Mouse (Mus musculus): ENCODE measurements at regions not wholly inside any gene's neighbourhood (a gene's known extent, or its start where the extent isn't known, plus 50 kb on each side); places are given as distances from the start of the nearest gene placed in this dataset.

DNA sequence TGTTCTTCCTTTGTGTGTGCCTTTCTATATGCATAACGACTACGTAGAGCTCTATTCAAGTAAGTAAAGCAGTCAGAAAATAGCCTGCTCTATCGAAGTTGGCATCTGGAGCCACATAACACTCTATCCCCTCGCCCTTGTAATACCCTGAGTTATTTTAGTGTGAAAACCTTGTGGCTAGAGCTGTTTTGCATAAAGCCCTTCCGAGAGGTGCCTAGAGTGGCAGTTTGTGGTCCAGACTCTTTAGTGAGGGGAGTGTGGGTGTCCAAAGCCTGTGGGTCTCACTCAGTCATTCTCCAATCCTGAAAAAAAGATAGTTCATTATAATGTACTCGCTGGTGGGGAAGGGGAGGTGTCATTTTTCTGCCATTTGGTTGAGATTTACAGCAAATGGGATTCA lies 855.2 kb upstream of the Car8 start:
- 38% methylated on average over 6 of the region's 6 CpGs for WGBS
- Histone ChIP-seq H3K9ac (replicated peaks; ENCODE audit: low read length) (no peak overlapping the region), H3K36me3 (ENCODE audit: control insufficient read depth, insufficient read depth, low read length) (no peaks in the 10 kb centered on the region), H3K4me3 (replicated peaks; ENCODE audit: low read depth, low read length) (no peak overlapping the region), H3K9me3 (ENCODE audit: control insufficient read depth, low read length) (no peaks in the 10 kb centered on the region), H3K27me3 (ENCODE audit: control insufficient read depth, insufficient read depth, low read length) (no peaks in the 10 kb centered on the region), H3K27ac (replicated peaks; ENCODE audit: low read depth, low read length) (no peak overlapping the region), H3K4me1 (ENCODE audit: control insufficient read depth, insufficient read depth, low read length) (peaks cover 18% of the 10 kb centered on the region; the same call in 1 of the 2 replicates), H3K4me2 (ENCODE audit: low read length) (no peak overlapping the region)
- no peak; the same call in 1 of the 2 replicates for ATAC-seq (ENCODE audit: low FRiP score, low TSS enrichment)
- no peak for DNase-seq

DNA sequence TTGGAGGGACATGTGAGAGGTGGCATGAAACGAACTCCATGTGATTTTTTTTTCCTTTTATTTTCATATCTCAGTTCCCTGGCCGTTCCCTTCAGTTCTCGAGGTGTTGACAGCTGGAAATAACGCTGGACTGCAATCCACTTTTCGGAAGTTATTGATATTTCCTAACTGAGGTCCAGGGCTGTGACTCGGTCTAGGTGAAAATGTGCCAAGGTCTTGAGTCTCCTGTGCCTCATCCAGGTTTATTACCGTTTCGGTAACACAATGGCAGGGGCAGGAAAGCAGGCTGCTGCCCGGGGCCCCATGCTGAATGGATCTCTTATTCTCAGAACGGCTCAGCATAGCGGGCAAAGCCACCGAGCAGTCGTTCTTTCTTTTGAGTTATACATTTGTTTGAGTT lies 844.7 kb upstream of the Car8 start:
- H3K9ac ChIP-seq (replicated peaks; ENCODE audit: low read length) = no peak overlapping the region
- 72% methylated on average over 13 of the region's 13 CpGs for WGBS
- no peak for DNase-seq
- H3K4me2 ChIP-seq (ENCODE audit: low read length) = no peak overlapping the region
- ATAC-seq (ENCODE audit: low FRiP score, low TSS enrichment) = no peak
- no peaks in the 10 kb centered on the region for H3K27me3 ChIP-seq (ENCODE audit: control insufficient read depth, insufficient read depth, low read length)
- no peak overlapping the region for H3K4me3 ChIP-seq (replicated peaks; ENCODE audit: low read depth, low read length)
- H3K36me3 ChIP-seq (ENCODE audit: control insufficient read depth, insufficient read depth, low read length) = no peaks in the 10 kb centered on the region
- no peaks in the 10 kb centered on the region for H3K9me3 ChIP-seq (ENCODE audit: control insufficient read depth, low read length)
- H3K27ac ChIP-seq (replicated peaks; ENCODE audit: low read depth, low read length) = no peak overlapping the region
- peaks cover 11% of the 10 kb centered on the region for H3K4me1 ChIP-seq (ENCODE audit: control insufficient read depth, insufficient read depth, low read length)

DNA sequence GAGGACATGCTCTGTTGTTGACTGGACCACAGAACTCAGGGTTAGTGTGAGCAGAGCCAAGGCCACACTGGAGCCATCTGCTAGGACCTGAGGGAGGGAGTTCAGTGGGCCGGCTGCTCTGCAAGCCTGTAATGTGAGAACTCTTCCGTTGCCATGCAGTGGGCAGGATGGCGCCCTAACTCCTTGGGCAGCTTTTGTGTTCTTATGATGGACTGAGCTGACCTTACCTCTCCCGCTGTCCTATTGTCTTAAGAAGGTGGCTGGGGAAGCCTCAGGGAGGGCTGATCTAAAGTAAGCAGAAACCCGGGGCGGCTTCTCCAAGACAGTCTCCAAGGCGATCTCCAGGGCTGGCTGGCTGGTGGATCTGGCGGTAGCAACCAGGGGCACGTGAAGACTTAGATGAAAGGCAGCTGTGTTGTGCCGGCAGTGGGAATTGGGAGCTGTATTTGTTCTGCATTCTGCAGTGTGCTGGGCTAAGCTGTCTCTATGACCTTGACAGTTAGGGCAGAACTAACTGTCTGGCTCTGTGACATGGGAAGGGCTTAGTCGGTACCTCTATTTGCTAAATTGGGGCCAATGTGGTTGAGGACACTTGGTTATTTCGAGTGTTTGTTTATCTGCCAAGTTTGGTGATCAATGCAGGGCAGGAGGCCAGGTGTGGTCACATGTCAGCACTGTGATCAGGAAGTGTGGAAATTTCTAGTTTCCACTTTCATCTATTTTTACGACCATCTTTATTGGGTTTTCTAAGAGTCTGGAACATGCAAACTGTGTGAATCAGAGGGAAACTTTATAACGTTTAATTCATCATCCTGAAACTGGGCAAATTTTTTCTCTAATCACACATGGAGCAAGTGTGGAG lies 843.1 kb upstream of the Car8 start:
- H3K27me3 ChIP-seq (ENCODE audit: control insufficient read depth, insufficient read depth, low read length) = no peaks in the 10 kb centered on the region
- H3K4me2 ChIP-seq (ENCODE audit: low read length) = no peak overlapping the region
- 40% methylated on average over 14 of the region's 14 CpGs for WGBS
- ATAC-seq (ENCODE audit: low FRiP score, low TSS enrichment) (no peak; the same call in none of the 2 replicates), DNase-seq (peak; percentile 54)
- no peaks in the 10 kb centered on the region for H3K9me3 ChIP-seq (ENCODE audit: control insufficient read depth, low read length)
- H3K4me1 ChIP-seq (ENCODE audit: control insufficient read depth, insufficient read depth, low read length) = peaks cover 11% of the 10 kb centered on the region
- H3K36me3 ChIP-seq (ENCODE audit: control insufficient read depth, insufficient read depth, low read length) = no peaks in the 10 kb centered on the region
- no peak overlapping the region for H3K4me3 ChIP-seq (replicated peaks; ENCODE audit: low read depth, low read length)
- H3K27ac ChIP-seq (replicated peaks; ENCODE audit: low read depth, low read length) = no peak overlapping the region; the same call in 1 of the 2 replicates
- no peak overlapping the region for H3K9ac ChIP-seq (replicated peaks; ENCODE audit: low read length)

DNA sequence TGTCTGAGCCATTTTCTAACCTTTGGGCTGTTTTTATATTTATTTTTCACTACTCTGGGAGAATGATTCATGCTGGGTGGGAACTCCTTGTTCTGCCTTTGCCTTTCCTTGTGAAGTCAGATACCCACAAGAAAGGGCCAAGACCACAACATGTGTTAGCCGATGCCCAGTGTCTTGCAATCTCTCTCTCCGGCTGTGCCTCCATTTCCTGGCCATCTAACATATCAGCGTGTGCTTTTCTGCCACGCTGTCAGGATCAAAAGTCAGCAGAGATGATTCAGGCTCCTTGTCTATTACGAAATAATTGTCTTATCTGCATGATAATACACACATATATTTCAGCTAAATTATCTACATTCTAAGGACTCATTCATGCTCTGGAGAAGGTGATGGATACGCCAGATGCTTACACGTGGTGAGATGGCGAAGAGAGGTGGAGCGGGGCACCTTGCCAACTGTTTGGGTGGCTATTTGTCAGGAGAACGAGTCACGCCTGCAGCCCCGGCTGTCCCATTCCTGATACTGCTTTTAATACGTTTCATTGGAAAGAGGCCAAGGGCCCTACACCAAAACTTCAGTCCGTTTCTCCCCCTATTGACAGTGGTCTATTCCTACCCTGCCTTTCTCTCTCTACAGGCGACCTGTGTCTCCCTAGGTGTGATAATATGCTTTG lies 842.1 kb upstream of the Car8 start:
- 69% methylated on average over 15 of the region's 15 CpGs for WGBS
- Histone ChIP-seq H3K9ac (replicated peaks; ENCODE audit: low read length) (no peak overlapping the region), H3K4me2 (ENCODE audit: low read length) (no peak overlapping the region), H3K4me1 (ENCODE audit: control insufficient read depth, insufficient read depth, low read length) (peaks cover 11% of the 10 kb centered on the region), H3K27ac (replicated peaks; ENCODE audit: low read depth, low read length) (no peak overlapping the region), H3K27me3 (ENCODE audit: control insufficient read depth, insufficient read depth, low read length) (no peaks in the 10 kb centered on the region), H3K36me3 (ENCODE audit: control insufficient read depth, insufficient read depth, low read length) (no peaks in the 10 kb centered on the region), H3K9me3 (ENCODE audit: control insufficient read depth, low read length) (no peaks in the 10 kb centered on the region), H3K4me3 (replicated peaks; ENCODE audit: low read depth, low read length) (no peak overlapping the region)
- ATAC-seq (ENCODE audit: low FRiP score, low TSS enrichment) = no peak
- DNase-seq = peak; percentile 47

DNA sequence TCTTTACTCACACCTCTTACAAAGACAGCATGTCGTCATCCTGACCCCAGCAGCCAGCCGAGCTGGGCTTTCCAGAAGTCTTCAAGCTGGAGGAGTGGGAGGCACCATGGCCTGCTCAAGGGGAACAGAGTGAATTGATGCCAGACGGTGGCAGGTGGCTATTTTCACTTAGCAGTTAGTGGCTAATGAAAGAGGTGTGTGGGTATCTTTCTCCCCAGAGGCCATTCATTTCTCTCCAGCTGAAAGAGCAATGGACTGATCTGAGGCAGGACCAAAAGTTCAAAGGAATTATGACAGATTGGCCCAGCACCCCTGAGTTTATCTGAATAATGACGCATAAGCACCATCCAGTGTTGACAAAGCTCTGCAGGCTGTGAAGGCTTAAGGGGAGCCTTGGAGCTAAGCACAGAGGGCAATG lies 841.0 kb upstream of the Car8 start:
- H3K4me3 ChIP-seq (replicated peaks; ENCODE audit: low read depth, low read length) = no peak overlapping the region
- H3K27ac ChIP-seq (replicated peaks; ENCODE audit: low read depth, low read length) = no peak overlapping the region
- no peak overlapping the region for H3K4me2 ChIP-seq (ENCODE audit: low read length)
- DNase-seq (no peak), ATAC-seq (ENCODE audit: low FRiP score, low TSS enrichment) (no peak)
- H3K36me3 ChIP-seq (ENCODE audit: control insufficient read depth, insufficient read depth, low read length) = no peaks in the 10 kb centered on the region
- H3K9ac ChIP-seq (replicated peaks; ENCODE audit: low read length) = no peak overlapping the region
- peaks cover 11% of the 10 kb centered on the region for H3K4me1 ChIP-seq (ENCODE audit: control insufficient read depth, insufficient read depth, low read length)
- no peaks in the 10 kb centered on the region for H3K27me3 ChIP-seq (ENCODE audit: control insufficient read depth, insufficient read depth, low read length)
- WGBS = 40% methylated on average over 4 of the region's 4 CpGs
- H3K9me3 ChIP-seq (ENCODE audit: control insufficient read depth, low read length) = no peaks in the 10 kb centered on the region

DNA sequence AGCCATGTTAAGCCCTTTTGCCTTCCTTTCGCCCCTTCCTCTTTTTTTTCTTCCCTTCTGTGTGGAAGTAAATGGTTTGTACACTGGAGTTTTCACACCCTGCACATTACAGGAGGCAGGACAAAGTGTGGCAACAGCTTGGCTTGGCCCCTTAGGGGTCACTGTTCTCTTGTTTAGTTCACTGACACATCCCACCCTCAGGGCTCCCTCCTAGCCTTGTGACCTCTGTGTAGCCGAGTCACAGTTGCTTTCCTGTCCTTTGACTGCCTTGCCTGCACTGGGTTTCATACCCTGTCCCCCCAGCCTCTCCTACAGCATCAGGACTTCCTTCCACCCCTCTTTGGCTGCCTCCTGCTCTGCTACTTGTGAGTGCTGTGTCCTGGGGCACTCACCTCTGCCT lies 835.6 kb upstream of the Car8 start:
- ATAC-seq (ENCODE audit: low FRiP score, low TSS enrichment) (no peak), DNase-seq (no peak)
- Histone ChIP-seq H3K9ac (replicated peaks; ENCODE audit: low read length) (no peak overlapping the region), H3K4me1 (ENCODE audit: control insufficient read depth, insufficient read depth, low read length) (no peaks in the 10 kb centered on the region), H3K9me3 (ENCODE audit: control insufficient read depth, low read length) (no peaks in the 10 kb centered on the region), H3K27me3 (ENCODE audit: control insufficient read depth, insufficient read depth, low read length) (no peaks in the 10 kb centered on the region), H3K4me2 (ENCODE audit: low read length) (no peak overlapping the region), H3K27ac (replicated peaks; ENCODE audit: low read depth, low read length) (no peak overlapping the region), H3K4me3 (replicated peaks; ENCODE audit: low read depth, low read length) (no peak overlapping the region), H3K36me3 (ENCODE audit: control insufficient read depth, insufficient read depth, low read length) (no peaks in the 10 kb centered on the region)
- WGBS = 47% methylated on average over 2 of the region's 2 CpGs

DNA sequence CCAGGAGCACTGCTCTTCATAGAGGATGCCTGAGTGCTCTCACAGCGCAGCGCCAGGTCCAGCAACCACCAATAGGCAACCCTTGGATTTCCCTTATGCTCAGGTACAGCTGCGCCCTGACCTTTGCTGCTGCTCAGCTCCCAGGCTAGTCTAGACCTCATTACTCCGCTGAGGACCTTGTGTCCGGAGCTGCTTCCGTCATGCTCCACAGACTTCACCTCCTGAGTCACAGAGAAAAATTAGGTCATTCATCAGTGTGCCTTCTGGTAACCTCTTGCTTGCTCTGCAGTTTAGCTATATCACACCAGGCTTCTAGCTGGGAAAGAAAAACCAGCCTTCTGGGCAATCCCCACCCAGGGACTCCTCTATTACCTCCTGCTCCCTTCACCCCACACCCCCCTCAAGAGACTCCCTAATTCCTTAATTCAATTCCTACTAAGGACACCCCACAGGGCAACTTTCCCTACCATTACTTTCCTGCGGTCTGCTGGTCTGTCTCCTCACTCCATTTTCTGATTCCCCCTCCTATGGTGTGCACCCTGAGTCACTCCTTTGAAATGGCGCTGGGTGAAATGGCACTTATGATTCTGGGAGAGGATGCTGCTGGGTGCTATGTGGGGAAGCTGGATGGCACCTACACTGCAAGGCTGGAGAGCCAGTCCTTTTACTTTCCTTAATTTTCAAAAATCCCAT lies 835.0 kb upstream of the Car8 start:
- Histone ChIP-seq H3K4me3 (replicated peaks; ENCODE audit: low read depth, low read length) (no peak overlapping the region), H3K36me3 (ENCODE audit: control insufficient read depth, insufficient read depth, low read length) (no peaks in the 10 kb centered on the region), H3K4me1 (ENCODE audit: control insufficient read depth, insufficient read depth, low read length) (no peaks in the 10 kb centered on the region), H3K4me2 (ENCODE audit: low read length) (no peak overlapping the region), H3K9me3 (ENCODE audit: control insufficient read depth, low read length) (no peaks in the 10 kb centered on the region), H3K9ac (replicated peaks; ENCODE audit: low read length) (no peak overlapping the region), H3K27me3 (ENCODE audit: control insufficient read depth, insufficient read depth, low read length) (no peaks in the 10 kb centered on the region), H3K27ac (replicated peaks; ENCODE audit: low read depth, low read length) (no peak overlapping the region)
- DNase-seq (no peak), ATAC-seq (ENCODE audit: low FRiP score, low TSS enrichment) (no peak)
- WGBS = 46% methylated on average over 8 of the region's 8 CpGs

DNA sequence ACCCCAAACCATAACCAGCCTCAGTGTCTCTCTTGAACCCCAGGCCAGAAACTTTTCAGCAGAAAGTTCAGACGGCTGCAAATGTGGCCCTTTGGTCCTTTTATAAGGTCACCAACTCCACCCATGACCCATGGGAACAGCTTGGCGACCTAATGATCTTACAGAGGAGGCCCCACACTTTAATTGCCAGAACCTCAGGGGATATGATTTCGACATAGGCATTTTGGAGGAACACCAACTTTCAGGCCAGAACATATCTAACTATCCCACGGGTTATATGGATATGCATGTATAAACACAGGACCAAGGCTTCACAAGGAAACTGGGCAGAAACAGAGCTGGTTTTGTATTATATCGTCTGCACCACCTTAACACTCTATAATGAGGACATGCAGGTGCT lies 833.5 kb upstream of the Car8 start:
- H3K4me2 ChIP-seq (ENCODE audit: low read length) = no peak overlapping the region
- no peaks in the 10 kb centered on the region for H3K27me3 ChIP-seq (ENCODE audit: control insufficient read depth, insufficient read depth, low read length)
- no peak overlapping the region for H3K27ac ChIP-seq (replicated peaks; ENCODE audit: low read depth, low read length)
- H3K4me3 ChIP-seq (replicated peaks; ENCODE audit: low read depth, low read length) = no peak overlapping the region
- H3K4me1 ChIP-seq (ENCODE audit: control insufficient read depth, insufficient read depth, low read length) = no peaks in the 10 kb centered on the region
- H3K9me3 ChIP-seq (ENCODE audit: control insufficient read depth, low read length) = no peaks in the 10 kb centered on the region
- H3K36me3 ChIP-seq (ENCODE audit: control insufficient read depth, insufficient read depth, low read length) = no peaks in the 10 kb centered on the region
- ATAC-seq (ENCODE audit: low FRiP score, low TSS enrichment) = no peak
- H3K9ac ChIP-seq (replicated peaks; ENCODE audit: low read length) = no peak overlapping the region
- 83% methylated on average over 5 of the region's 5 CpGs for WGBS
- DNase-seq = no peak
